Mouse (Mus musculus): ENCODE data around the gene Inf2.

Inf2 gene

GRCm38 (mm10) chr12:112595626-112596025, 7.0 kb downstream of the Inf2 start:
- peak; percentile 46 for DNase-seq (ENCODE audit: low spot score)

DNA sequence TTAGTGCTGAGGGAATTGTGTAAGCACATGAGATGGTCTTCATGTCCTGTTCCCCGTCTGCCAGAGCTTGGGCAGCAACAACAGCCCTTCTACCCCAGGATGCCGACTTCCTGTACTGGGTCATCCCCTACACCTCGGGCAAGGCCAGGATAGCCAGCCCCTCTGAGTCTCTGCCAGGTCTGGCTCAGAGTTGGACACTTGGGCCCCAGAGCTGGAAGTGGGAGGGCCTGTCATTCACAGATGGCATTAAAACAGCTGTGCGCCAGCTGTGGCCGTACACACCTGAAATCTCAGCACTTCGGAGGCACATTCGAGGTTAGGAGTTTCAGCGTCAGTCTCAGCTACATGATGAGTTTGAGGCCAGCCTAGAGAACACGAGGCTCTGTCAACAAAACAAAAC, 7.9 kb downstream of the Inf2 start:
- no peak for DNase-seq (ENCODE audit: low spot score)

DNA sequence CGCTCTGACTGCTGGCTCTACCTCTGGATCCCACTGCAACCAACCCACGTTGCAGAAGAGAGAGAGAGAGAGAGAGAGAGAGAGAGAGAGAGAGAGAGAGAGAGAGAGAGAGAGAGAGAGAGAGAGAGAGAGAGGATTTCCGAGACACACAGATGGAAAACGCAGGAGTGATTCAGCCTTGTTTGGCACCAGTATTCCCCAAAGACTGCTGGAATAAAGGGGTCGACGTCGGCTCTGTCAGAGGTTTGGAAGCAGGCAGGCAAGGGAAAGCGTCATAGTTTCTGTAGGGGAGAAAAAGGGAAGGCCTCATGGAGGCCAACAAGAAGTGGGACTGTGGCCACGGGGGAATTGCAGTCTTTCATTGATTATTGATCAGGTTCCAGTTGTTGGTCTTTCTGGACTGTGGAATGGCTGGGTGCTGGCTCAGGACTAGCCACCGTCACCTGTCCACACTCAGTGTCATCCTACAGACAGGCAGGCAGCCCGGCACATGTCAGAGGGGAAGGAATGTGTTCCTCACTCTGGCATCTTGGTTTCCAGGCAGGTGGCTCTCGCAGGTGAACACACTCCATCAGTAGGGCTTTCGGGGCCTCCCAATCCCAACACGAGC, 8.4 kb downstream of the Inf2 start:
- no peak for DNase-seq (ENCODE audit: low spot score)

DNA sequence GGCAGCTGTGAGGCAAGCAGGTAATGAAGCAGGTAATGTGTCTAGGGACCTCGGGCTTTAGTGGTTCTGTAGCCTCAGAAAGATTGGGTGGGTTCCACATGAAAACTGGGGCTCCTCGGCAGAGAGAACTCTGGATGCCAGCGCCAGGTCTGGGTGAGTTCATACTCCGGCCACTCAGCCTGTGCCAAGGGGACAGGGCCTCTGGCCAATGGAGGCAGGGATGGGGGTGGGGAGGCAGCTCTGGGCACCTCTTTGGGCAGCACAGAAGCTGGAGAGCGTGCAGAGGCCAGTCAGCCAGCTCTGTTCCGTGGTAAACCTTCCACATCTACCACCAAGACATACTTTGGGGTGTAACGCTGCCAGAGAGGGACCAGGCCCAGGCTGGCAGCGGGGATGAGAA, 9.0 kb downstream of the Inf2 start:
- no peak for DNase-seq (ENCODE audit: low spot score)

DNA sequence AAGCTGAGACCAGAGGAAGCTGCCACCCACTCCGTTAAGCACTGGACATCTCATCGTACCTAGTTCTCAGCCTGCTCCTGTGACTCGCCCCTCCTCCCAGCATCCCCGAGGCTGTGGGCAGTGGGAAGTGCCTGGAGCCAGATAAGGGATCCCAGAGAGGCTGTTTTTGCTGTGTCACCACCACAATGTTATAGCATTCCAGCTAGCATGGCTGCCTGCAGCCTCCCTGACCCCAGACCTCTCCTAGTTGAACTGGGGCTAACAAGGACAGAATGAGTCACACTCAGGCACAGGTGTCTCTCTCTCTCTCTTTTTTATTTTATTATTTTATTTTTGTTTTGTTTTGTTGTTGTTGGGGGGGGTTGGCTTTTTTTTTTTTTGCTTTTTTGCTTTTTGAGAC, 10.6 kb downstream of the Inf2 start:
- DNase-seq (ENCODE audit: low spot score) = no peak

DNA sequence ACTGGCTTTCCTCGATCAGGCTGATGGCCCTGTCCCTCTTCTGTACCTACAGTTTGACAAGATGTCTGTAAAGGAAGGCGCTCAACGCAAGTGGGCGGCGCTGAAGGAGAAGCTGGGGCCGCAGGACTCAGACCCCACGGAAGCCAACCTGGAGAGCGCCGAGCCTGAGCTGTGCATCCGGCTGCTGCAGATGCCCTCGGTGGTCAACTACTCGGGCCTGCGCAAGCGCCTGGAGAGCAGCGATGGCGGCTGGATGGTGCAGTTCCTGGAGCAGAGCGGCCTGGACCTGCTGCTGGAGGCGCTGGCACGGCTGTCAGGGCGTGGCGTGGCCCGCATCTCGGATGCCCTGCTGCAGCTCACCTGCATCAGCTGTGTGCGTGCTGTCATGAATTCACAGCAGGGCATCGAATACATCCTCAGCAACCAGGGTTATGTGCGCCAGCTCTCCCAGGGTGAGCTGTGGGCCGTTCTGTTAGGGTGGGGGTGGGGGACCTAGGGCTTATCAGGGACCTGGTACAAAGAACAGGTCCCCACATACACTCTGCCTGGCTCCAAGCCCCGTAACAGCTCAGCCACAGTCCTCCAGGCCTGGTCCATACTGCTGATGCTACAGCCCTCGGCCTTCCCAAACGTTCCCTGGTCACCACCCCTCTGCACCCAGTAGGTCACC, 11.5 kb downstream of the Inf2 start:
- no peak for DNase-seq (ENCODE audit: low spot score)

- no peak for DNase-seq (ENCODE audit: low spot score)
Observed at GRCm38 (mm10) chr12:112604022-112604421, 15.4 kb downstream of the Inf2 start.

GRCm38 (mm10) chr12:112604709-112605649, 16.4 kb downstream of the Inf2 start:
- no peak for DNase-seq (ENCODE audit: low spot score)

DNA sequence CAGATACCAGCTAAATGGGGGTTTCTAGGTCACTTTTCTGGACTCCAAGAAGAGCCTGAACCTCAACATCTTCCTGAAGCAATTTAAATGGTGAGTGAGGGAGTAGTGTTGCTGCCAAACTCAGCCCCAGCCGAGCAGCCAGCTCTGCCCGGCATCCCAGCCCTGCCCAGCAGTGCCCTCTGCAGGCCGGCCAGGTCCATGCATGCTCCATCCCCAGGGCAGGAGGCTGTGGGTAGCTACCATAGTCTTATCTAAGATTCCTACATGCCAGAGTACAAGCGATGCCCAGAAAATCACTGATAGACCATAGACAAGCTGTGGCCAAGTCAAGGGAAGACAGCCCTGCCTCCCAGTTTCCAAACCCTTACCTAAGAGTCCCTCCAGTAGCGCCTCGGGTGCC, 17.2 kb downstream of the Inf2 start:
- DNase-seq (ENCODE audit: low spot score) = peak; percentile 80

DNA sequence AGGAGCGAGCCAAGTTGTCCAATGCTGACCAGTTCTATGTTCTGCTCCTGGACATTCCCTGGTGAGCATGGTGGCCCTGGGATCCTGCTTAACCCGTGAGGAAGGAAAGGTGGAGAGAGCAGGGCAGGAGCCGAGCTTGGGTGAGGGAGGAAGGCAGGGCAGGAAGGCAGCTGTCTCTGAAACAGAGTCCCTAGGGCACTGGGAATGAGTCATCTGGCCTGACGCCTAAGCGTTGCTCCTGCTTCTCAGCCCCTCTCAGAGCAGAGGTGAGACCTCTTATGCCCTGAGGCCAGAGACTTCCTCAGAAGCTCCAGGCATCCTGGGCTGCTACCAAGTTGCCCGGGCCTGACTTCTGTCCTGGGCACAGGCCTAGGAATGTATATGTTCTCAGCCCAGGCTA, 18.4 kb downstream of the Inf2 start:
- DNase-seq (ENCODE audit: low spot score) = no peak

GRCm38 (mm10) chr12:112609031-112609430, 20.4 kb downstream of the Inf2 start:
- DNase-seq (ENCODE audit: low spot score) = no peak

GRCm38 (mm10) chr12:112616668-112617067, 28.1 kb downstream of the Inf2 start:
- DNase-seq (ENCODE audit: low spot score) = no peak

- DNase-seq (ENCODE audit: low spot score) = no peak
Observed at GRCm38 (mm10) chr12:112617184-112617583, 28.6 kb downstream of the Inf2 start.

DNA sequence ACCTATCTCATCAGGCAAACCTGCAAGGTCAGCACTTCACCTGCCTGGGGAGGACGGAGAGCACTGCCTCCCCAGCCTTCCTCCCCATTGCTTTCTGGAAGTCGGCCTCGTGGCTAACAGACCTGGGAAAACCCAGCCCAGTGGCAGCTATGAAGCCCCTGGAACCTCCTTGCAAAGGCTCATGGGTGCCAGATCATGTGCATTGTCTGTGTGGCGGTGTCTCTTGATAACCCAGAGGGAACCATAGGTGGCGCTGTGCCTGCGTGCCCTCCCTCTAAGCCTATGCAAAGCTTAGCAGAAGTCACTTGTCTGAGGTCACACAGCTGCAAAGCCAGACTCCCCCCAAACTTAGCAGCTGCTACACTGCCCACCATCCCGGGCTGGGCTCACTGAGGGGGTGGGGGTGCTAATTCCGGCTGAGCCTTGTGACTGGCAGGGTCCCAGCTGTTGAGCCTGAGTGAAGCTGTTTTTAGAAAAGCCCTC, 29.4 kb downstream of the Inf2 start:
- DNase-seq (ENCODE audit: low spot score) = no peak

GRCm38 (mm10) chr12:112618981-112619685, 30.5 kb downstream of the Inf2 start:
- DNase-seq (ENCODE audit: low spot score) = no peak

GRCm38 (mm10) chr12:112619686-112620353, 31.2 kb downstream of the Inf2 start, which contains the start of gene Adssl1:
Gene Adssl1 (plus strand): TSS chr12:112620045.
- peak; percentile 29 for DNase-seq (ENCODE audit: low spot score)

- no peak for DNase-seq (ENCODE audit: low spot score)
Observed at GRCm38 (mm10) chr12:112620354-112621061, 31.9 kb downstream of the Inf2 start.

DNA sequence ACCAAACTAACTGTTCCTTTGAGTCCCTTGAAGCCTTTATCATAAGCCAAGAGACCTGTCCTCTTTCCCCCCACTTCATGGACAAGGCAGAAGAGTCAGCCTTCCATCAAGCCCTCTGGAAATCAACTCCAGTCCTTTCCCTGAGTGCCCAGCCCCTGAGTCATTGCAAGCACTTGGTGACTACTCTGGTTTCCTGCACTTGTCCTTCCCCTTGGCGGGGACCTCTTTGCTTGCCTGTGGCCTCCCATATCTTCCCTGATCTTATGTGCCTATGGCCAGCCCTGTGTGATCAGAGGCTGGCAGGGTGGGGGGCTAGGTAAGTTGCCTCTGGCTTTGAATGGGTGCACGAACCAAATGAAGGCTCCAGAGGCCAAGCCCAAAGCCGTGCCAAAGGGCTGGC, 33.3 kb downstream of the Inf2 start:
- DNase-seq (ENCODE audit: low spot score) = no peak

- DNase-seq (ENCODE audit: low spot score) = peak; percentile 72
Observed at GRCm38 (mm10) chr12:112623742-112624141, 35.2 kb downstream of the Inf2 start.

GRCm38 (mm10) chr12:112625700-112626099, 37.1 kb downstream of the Inf2 start:
- DNase-seq (ENCODE audit: low spot score) = no peak

- DNase-seq (ENCODE audit: low spot score) = no peak
Observed at GRCm38 (mm10) chr12:112626455-112626854, 37.9 kb downstream of the Inf2 start.

Data from urinary bladder, postnatal 25 days (tissue).